Mouse (Mus musculus): ENCODE measurements around the gene 4833420G17Rik.
A peak's percentile ranks its signal among the peaks of the same experiment; 100 is the strongest.

- TF ChIP-seq POLR2A (IDR thresholded peaks at IDR 0.05; ENCODE audit: low read depth, low read length) (no peak), POLR2AphosphoS2 (IDR thresholded peaks at IDR 0.05; ENCODE audit: low read depth, low read length) (no peak), MEF2A (IDR thresholded peaks at IDR 0.05; ENCODE audit: borderline replicate concordance, low read depth, low read length) (0 out of 2 replicates have a peak, but pooled peaks have one; percentile 39), MAZ (IDR thresholded peaks at IDR 0.05; ENCODE audit: low read depth, low read length) (no peak), TCF12 (IDR thresholded peaks at IDR 0.05; ENCODE audit: low read depth, low read length) (peak; percentile 86; the same call in 1 of the 2 replicates), ZC3H11A (IDR thresholded peaks at IDR 0.05; ENCODE audit: low read depth, low read length) (no peak), CTCF (conservative IDR thresholded peaks at IDR 0.05 in 1 of 2, IDR thresholded peaks at IDR 0.05 in 1 of 2; ENCODE audit: low read depth in 2 of 2, low read length in 2 of 2) (peak in 1 of 2 experiments; percentile 38; a peak in 2 of 4 replicates), BHLHE40 (IDR thresholded peaks at IDR 0.05; ENCODE audit: low read depth, low read length) (0 out of 2 replicates have a peak, but pooled peaks have one; percentile 8), MYC (IDR thresholded peaks at IDR 0.05; ENCODE audit: low read depth, low read length) (no peak), USF1 (IDR thresholded peaks at IDR 0.05; ENCODE audit: low read depth, low read length) (no peak), UBTF (IDR thresholded peaks at IDR 0.05; ENCODE audit: low read depth, low read length) (no peak)
Measured at GRCm38 (mm10) chr13:119487880-119488580, 25.5 kb downstream of the 4833420G17Rik start, which contains the start of the genes Tmem267 and 3110070M22Rik.
